Mouse (Mus musculus): ENCODE data around the gene Dnah2. TPM values are rescaled to one million over a fixed set of nuclear protein-coding genes. Genes with fewer than 3 reads are reported as not detected.

The Dnah2 gene
- total and polyA plus RNA-seq, 3 experiments: 0.04 to 0.07 TPM; not detected in 1

- H3K9me3 ChIP-seq (replicated peaks; ENCODE audit: insufficient read depth, low read length): no peaks in the 10 kb centered on the region
- H3K9ac ChIP-seq (ENCODE audit: control insufficient read depth, low read depth, low read length, poor library complexity, severe bottlenecking): peak overlapping the region; percentile 85
- peak overlapping the region; percentile 91 for H3K27ac ChIP-seq (ENCODE audit: control insufficient read depth, low read depth, low read length)
- no peaks in the 10 kb centered on the region for H3K27me3 ChIP-seq (ENCODE audit: control insufficient read depth in 1 of 2, insufficient read depth in 2 of 2, low read length in 2 of 2)
- peaks cover 0 to 26% of the 10 kb centered on the region in 2 experiments; a peak in 2 of 4 replicates for H3K36me3 ChIP-seq (ENCODE audit: control insufficient read depth in 1 of 2, insufficient read depth in 2 of 2, low read length in 2 of 2)
- TF ChIP-seq ELF1 (IDR thresholded peaks at IDR 0.05; ENCODE audit: low read depth, low read length) (no peak), MYC (IDR thresholded peaks at IDR 0.05; ENCODE audit: low read depth, low read length) (no peak), ETS1 (IDR thresholded peaks at IDR 0.05; ENCODE audit: low read depth, low read length) (peak; percentile 48; the same call in 1 of the 2 replicates), GABPA (IDR thresholded peaks at IDR 0.05; ENCODE audit: low read depth, low read length) (no peak), GATA1 (IDR thresholded peaks at IDR 0.05; ENCODE audit: low read depth, low read length) (no peak), EP300 (IDR thresholded peaks at IDR 0.05; ENCODE audit: low read depth in 1 of 2, low read length in 2 of 2) (peak in 1 of 2 experiments; percentile 59; a peak in 1 of 4 replicates), CTCF (IDR thresholded peaks at IDR 0.05 in 2 of 3, conservative IDR thresholded peaks at IDR 0.05 in 1 of 3; ENCODE audit: control insufficient read depth in 1 of 3, insufficient read depth in 1 of 3, low read depth in 2 of 3, low read length in 3 of 3, poor library complexity in 1 of 3, severe bottlenecking in 1 of 3) (no peak), NRF1 (IDR thresholded peaks at IDR 0.05; ENCODE audit: insufficient read depth, low read depth, low read length, poor library complexity, severe bottlenecking) (no peak), RCOR1 (IDR thresholded peaks at IDR 0.05; ENCODE audit: low read depth, low read length) (no peak), CHD2 (IDR thresholded peaks at IDR 0.05; ENCODE audit: low read length) (no peak), MXI1 (IDR thresholded peaks at IDR 0.05; ENCODE audit: low read depth, low read length) (no peak), MAZ (IDR thresholded peaks at IDR 0.05; ENCODE audit: low read depth, low read length) (peak; percentile 54; the same call in 1 of the 2 replicates), KAT2A (conservative IDR thresholded peaks at IDR 0.05; ENCODE audit: low read depth, low read length) (peak; percentile 45; the same call in 1 of the 2 replicates), POLR2A (IDR thresholded peaks at IDR 0.05; ENCODE audit: control insufficient read depth in 1 of 2, insufficient read depth in 1 of 2, low read depth in 1 of 2, low read length in 2 of 2, poor library complexity in 1 of 2) (peak in 1 of 2 experiments; percentile 37; a peak in 1 of 4 replicates), ZNF384 (IDR thresholded peaks at IDR 0.05; ENCODE audit: low read depth, low read length) (no peak)
- DNase-seq (ENCODE audit: low read depth, low spot score): peak; percentile 64
- peak overlapping the region; percentile 75 to 90 for H3K4me3 ChIP-seq (ENCODE audit: control insufficient read depth in 1 of 2, insufficient read depth in 1 of 2, low read depth in 2 of 2, low read length in 2 of 2)
- H3K79me2 ChIP-seq (ENCODE audit: control insufficient read depth, insufficient read depth, low read length, poor library complexity): peaks cover 47% of the 10 kb centered on the region
- peaks cover 17 to 46% of the 10 kb centered on the region in 2 experiments for H3K4me1 ChIP-seq (ENCODE audit: control insufficient read depth in 1 of 2, insufficient read depth in 2 of 2, low read length in 2 of 2)
These were observed 134.2 kb downstream of the Dnah2 start for GRCm38 (mm10) chr11:69414421-69415326.

GRCm38 (mm10) chr11:69413221-69414181, 135.4 kb downstream of the Dnah2 start, which contains the start of gene Kdm6b:
Gene Kdm6b (minus strand): TSS chr11:69413675.
- Histone ChIP-seq H3K4me1 (ENCODE audit: control insufficient read depth in 1 of 2, insufficient read depth in 2 of 2, low read length in 2 of 2) (peaks cover 17 to 41% of the 10 kb centered on the region in 2 experiments), H3K27me3 (ENCODE audit: control insufficient read depth in 1 of 2, insufficient read depth in 2 of 2, low read length in 2 of 2) (no peaks in the 10 kb centered on the region), H3K4me3 (ENCODE audit: control insufficient read depth in 1 of 2, insufficient read depth in 1 of 2, low read depth in 2 of 2, low read length in 2 of 2) (peak within 1 kb of the TSS; percentile 79 to 90), H3K36me3 (ENCODE audit: control insufficient read depth in 1 of 2, insufficient read depth in 2 of 2, low read length in 2 of 2) (peaks cover 0 to 26% of the 10 kb centered on the region in 2 experiments; a peak in 2 of 4 replicates), H3K27ac (ENCODE audit: control insufficient read depth, low read depth, low read length) (peak within 1 kb of the TSS; percentile 91), H3K9ac (ENCODE audit: control insufficient read depth, low read depth, low read length, poor library complexity, severe bottlenecking) (peak within 1 kb of the TSS; percentile 87), H3K9me3 (replicated peaks; ENCODE audit: insufficient read depth, low read length) (no peaks in the 10 kb centered on the region), H3K79me2 (ENCODE audit: control insufficient read depth, insufficient read depth, low read length, poor library complexity) (peaks cover 54% of the 10 kb centered on the region)
- DNase-seq (ENCODE audit: low read depth, low spot score): peak; percentile 85
- TF ChIP-seq E2F4 (IDR thresholded peaks at IDR 0.05; ENCODE audit: borderline replicate concordance, low read depth, low read length) (0 out of 2 replicates have a peak, but pooled peaks have one; percentile 47), CHD2 (IDR thresholded peaks at IDR 0.05; ENCODE audit: low read length) (no peak), EP300 (IDR thresholded peaks at IDR 0.05; ENCODE audit: low read depth in 1 of 2, low read length in 2 of 2) (peak in 1 of 2 experiments; percentile 47; a peak in 1 of 4 replicates), MYB (IDR thresholded peaks at IDR 0.05; ENCODE audit: low read depth, low read length) (no peak), NRF1 (IDR thresholded peaks at IDR 0.05; ENCODE audit: insufficient read depth, low read depth, low read length, poor library complexity, severe bottlenecking) (no peak), CHD1 (IDR thresholded peaks at IDR 0.05; ENCODE audit: low read depth, low read length) (peak; percentile 99), POLR2A (IDR thresholded peaks at IDR 0.05; ENCODE audit: control insufficient read depth in 1 of 2, insufficient read depth in 1 of 2, low read depth in 1 of 2, low read length in 2 of 2, poor library complexity in 1 of 2) (peak in 1 of 2 experiments; percentile 4; a peak in 1 of 4 replicates), MXI1 (IDR thresholded peaks at IDR 0.05; ENCODE audit: low read depth, low read length) (peak; percentile 84), SIN3A (IDR thresholded peaks at IDR 0.05; ENCODE audit: low read length) (peak; percentile 82), HCFC1 (IDR thresholded peaks at IDR 0.05; ENCODE audit: low read depth, low read length) (peak; percentile 68), BHLHE40 (IDR thresholded peaks at IDR 0.05; ENCODE audit: borderline replicate concordance, low read depth, low read length) (peak; percentile 23; the same call in 1 of the 2 replicates), MYC (IDR thresholded peaks at IDR 0.05; ENCODE audit: low read depth, low read length) (peak; percentile 87), GABPA (IDR thresholded peaks at IDR 0.05; ENCODE audit: low read depth, low read length) (no peak), RCOR1 (IDR thresholded peaks at IDR 0.05; ENCODE audit: low read depth, low read length) (0 out of 2 replicates have a peak, but pooled peaks have one; percentile 9), MAZ (IDR thresholded peaks at IDR 0.05; ENCODE audit: low read depth, low read length) (peak; percentile 80; the same call in 1 of the 2 replicates), MAX (IDR thresholded peaks at IDR 0.05; ENCODE audit: low read length) (peak; percentile 76), ZMIZ1 (IDR thresholded peaks at IDR 0.05; ENCODE audit: low read depth, low read length) (peak; percentile 37; the same call in 1 of the 2 replicates)

Data from MEL (cell line).